Mouse (Mus musculus) cortical plate, adult 2 months (tissue): ENCODE results near the gene Zfyve16. TPM values are rescaled to one million over a fixed set of nuclear protein-coding genes. Genes with fewer than 3 reads are reported as not detected.

ENCODE experiments used
- H3K27ac ChIP-seq: fragments of 200-500 bp; 2 replicates; pipeline ENCODE4 v1.5.1; 2012; ENCODE audit warnings: low read length, control low read depth, inconsistent platforms; ENCODE audit not compliant: insufficient read depth
- H3K4me1 ChIP-seq: fragments of 200-500 bp; 2 replicates; pipeline ENCODE4 v1.6.1; 2011; ENCODE audit warnings: low read length; ENCODE audit not compliant: control insufficient read depth, insufficient read depth
- H3K4me3 ChIP-seq: fragments of 200-500 bp; 2 replicates; pipeline ENCODE4 v1.5.1; 2011; ENCODE audit warnings: mild to moderate bottlenecking, low read length, control low read depth; ENCODE audit not compliant: insufficient read depth
- CTCF ChIP-seq: fragments of 200-500 bp; IDR thresholded peaks from 2 replicates; pipeline ENCODE4 v1.5.1; 2011; ENCODE audit warnings: mild to moderate bottlenecking, control low read depth, low read length; ENCODE audit not compliant: insufficient read depth; ENCODE audit errors: extremely low read depth
- POLR2A ChIP-seq: fragments of 200-500 bp; IDR thresholded peaks from 2 replicates; pipeline ENCODE4 v1.6.1; 2011; ENCODE audit warnings: mild to moderate bottlenecking, low read length, control low read depth; ENCODE audit not compliant: insufficient read depth; ENCODE audit errors: extremely low read depth
- polyA plus RNA-seq: library from polyadenylated mRNA; depleted of rRNA; stranded (reverse); fragments of >200 nt; gene quantifications from 2 replicates; pipeline ENCODE4 v1.2.3, GENCODE M21; 2012; rRNA removed

Gene Zfyve16
- 11.6 and 13.2 TPM in 2 replicates for polyA plus RNA-seq

- Histone ChIP-seq H3K4me3 (peak within 1 kb of the TSS; percentile 77), H3K4me1 (peaks cover 2% of the 10 kb centered on the region; the same call in 1 of the 2 replicates), H3K27ac (peak within 1 kb of the TSS; percentile 68)
- TF ChIP-seq POLR2A (peak; percentile 84; the same call in 1 of the 2 replicates), CTCF (no peak)
Observed at GRCm38 (mm10) chr13:92530721-92531211, at the start of gene Zfyve16. TSS of gene Zfyve16 (minus strand) at chr13:92530868.

DNA sequence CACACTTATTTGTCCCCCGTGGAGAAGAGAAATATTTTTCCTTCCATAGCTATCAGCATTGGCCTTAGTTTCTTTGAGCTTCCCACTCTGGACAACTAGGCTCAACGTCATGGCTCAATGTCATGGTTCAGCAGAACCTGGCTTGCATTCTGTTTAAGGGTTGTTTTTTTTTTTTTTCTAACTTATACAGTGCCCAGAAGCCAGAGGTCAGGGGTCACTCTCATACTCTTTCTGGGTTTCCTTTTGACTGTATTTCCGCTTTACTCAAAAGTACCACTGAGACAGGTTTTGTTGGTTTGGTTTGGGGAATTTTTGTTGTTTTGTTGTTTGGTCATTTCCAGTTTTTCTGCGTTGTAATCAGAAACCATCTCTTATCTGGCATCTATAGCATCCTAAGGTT lies 47.5 kb upstream of the Zfyve16 start:
- Histone ChIP-seq H3K4me1 (0 out of 2 replicates have a peak, but pooled peaks cover 2% of the 10 kb centered on the region), H3K27ac (no peak overlapping the region), H3K4me3 (no peak overlapping the region)
- no peak for TF ChIP-seq CTCF
- TF ChIP-seq POLR2A, result no peak

DNA sequence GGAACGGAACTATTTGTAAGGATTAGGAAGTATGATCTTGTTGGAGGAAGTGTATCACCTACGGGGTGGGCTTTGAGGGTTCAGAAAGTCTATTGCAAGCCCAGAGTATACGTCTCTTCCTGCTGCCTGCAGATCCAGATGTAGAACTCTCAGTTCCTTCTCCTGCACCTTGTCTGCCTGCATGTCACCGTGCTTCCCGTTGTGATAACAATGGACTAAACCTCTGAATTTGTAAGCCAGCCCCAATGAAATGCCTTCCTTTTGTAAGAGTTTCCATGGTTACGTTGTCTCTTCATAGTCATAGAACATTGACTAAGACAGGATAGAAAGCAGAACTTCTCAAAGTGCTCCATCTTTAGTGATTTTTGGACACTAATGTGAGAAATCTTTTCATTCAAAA lies 46.0 kb upstream of the Zfyve16 start:
- no peak for TF ChIP-seq CTCF
- no peak for TF ChIP-seq POLR2A
- Histone ChIP-seq H3K27ac (no peak overlapping the region), H3K4me3 (no peak overlapping the region), H3K4me1 (0 out of 2 replicates have a peak, but pooled peaks cover 2% of the 10 kb centered on the region)

- Histone ChIP-seq H3K27ac (no peak within 1 kb of the TSS), H3K4me1 (0 out of 2 replicates have a peak, but pooled peaks cover 2% of the 10 kb centered on the region), H3K4me3 (no peak within 1 kb of the TSS)
- TF ChIP-seq CTCF, result no peak
- TF ChIP-seq POLR2A, result no peak
Observed at GRCm38 (mm10) chr13:92576072-92576471, 45.4 kb upstream of the Zfyve16 start, which contains the start of gene Spz1. TSS of gene Spz1 (minus strand) at chr13:92576172.

DNA sequence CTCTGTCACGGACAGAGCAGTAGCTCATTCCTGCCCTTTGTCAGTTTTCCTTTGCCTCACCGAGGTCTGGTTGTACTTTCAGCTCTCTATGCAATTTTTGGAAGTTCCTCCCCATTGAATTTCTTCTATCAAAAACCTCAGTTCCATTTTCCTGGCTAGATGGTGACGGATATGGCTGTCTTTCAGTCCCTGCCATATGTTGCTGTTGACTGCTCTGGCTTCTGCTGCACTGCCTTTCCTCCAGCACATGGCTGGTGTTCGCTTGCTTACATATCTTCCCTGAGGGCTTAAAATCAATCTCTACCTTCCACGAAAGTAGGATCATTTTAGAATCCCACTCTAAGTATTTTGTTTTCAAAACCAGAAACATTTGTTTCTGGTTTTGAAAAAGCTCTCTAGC lies 28.8 kb upstream of the Zfyve16 start:
- Histone ChIP-seq H3K4me1 (no peaks in the 10 kb centered on the region), H3K27ac (no peak overlapping the region), H3K4me3 (no peak overlapping the region)
- TF ChIP-seq POLR2A, result no peak
- TF ChIP-seq CTCF, result no peak

DNA sequence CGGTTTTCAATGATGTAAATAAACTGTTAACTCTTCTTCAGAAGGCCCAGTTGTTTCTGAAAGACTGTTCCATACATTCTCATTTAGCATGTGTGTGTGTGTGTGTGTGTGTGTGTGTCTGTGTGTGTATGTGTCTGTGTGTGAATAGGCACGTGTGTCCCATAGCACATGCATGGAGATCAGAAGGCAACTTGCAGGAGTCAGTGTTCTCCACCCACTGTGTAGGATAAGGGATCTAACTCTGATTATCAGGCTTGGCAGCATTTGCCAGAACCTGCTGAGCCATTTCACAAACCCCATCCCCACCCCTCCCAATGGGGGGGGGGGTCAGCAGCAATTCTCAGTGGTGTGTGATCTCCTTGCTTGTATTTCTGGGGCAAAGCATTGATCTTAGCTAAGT lies 26.6 kb upstream of the Zfyve16 start:
- Histone ChIP-seq H3K27ac (no peak overlapping the region), H3K4me3 (no peak overlapping the region), H3K4me1 (no peaks in the 10 kb centered on the region)
- no peak for TF ChIP-seq CTCF
- TF ChIP-seq POLR2A, result no peak

- no peak for TF ChIP-seq POLR2A
- H3K4me3 ChIP-seq, result no peak overlapping the region
- H3K27ac ChIP-seq, result no peak overlapping the region
Observed at GRCm38 (mm10) chr13:92556458-92557126, 25.9 kb upstream of the Zfyve16 start.

DNA sequence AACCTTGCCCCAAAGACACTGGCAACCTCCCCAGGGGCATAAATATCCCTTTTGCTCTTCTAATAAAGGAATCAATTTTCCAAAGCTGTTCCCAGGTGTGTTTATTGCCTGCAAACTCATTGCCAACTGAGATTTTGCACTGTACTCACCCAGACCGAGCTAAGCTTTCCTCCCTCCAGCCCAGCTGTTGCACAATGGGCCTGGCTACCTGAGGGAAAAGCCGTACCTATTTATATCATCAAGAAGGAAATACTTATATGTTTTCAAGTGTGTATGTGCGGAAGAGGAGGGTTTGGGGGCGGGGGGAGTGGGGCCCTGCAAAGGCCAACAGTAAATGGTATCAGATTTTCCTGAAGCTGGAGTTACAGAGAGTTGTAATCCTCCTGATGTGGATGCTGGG lies 16.4 kb upstream of the Zfyve16 start:
- H3K4me3 ChIP-seq, result no peak overlapping the region
- H3K27ac ChIP-seq, result no peak overlapping the region
- H3K4me1 ChIP-seq, result no peaks in the 10 kb centered on the region
- TF ChIP-seq POLR2A, result no peak
- no peak for TF ChIP-seq CTCF

More at GRCm38 (mm10) chr13:92556458-92557126, 25.9 kb upstream of the Zfyve16 start:
- no peaks in the 10 kb centered on the region for H3K4me1 ChIP-seq

- Histone ChIP-seq H3K4me1 (no peaks in the 10 kb centered on the region), H3K4me3 (no peak overlapping the region), H3K27ac (no peak overlapping the region)
- TF ChIP-seq POLR2A, result no peak
- TF ChIP-seq CTCF, result no peak
Observed at GRCm38 (mm10) chr13:92540997-92541396, 10.3 kb upstream of the Zfyve16 start.

DNA sequence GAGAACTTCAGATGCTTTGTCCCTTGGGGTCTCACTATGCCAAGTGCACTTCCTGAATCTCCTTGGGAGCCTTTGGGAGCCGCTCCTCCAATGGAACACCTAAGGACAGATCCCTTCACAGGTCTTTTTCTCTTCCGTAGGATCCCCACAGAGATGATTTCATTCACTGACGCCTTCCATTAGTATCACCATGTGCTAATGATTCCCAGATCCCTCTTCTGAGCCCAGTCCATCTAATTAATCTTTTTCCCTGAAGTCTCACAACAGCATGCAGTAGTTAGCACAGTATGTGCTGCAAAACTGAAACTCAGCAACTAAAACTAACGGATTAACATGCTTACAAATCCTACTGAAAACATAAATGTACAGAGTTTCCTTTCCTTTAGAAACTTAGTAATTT lies 8.5 kb upstream of the Zfyve16 start:
- TF ChIP-seq CTCF, result no peak
- TF ChIP-seq POLR2A, result no peak
- Histone ChIP-seq H3K4me1 (no peaks in the 10 kb centered on the region), H3K4me3 (no peak overlapping the region), H3K27ac (no peak overlapping the region)
